Mouse (Mus musculus) heart, postnatal 0 days (tissue): ENCODE results near the gene E330009J07Rik. TPM values are rescaled to one million over a fixed set of nuclear protein-coding genes. Genes with fewer than 3 reads are reported as not detected.

Experiments
- ATAC-seq: fragments of 200-750 bp; cut with Nextera tagmentation; 2 replicates; pipeline ENCODE4 v1.8.0; 2017; ENCODE audit warnings: low read depth, moderate number of reproducible peaks, moderate library complexity; ENCODE audit not compliant: insufficient read depth
- DNase-seq: peaks from one replicate; pipeline ENCODE4 v3.0.0-alpha.2; 2016; ENCODE audit warnings: low spot score
- H3K27ac ChIP-seq: fragments of 300-500 bp; sonication (generic); 2 replicates; pipeline ENCODE4 v1.5.1; 2014; ENCODE audit warnings: low read depth, mild to moderate bottlenecking
- H3K27me3 ChIP-seq: fragments of 300-500 bp; sonication (generic); 2 replicates; pipeline ENCODE4 v1.6.1; 2014; ENCODE audit warnings: low read length, mixed read lengths; ENCODE audit not compliant: control insufficient read depth, insufficient read depth
- H3K36me3 ChIP-seq: fragments of 300-500 bp; sonication (generic); replicated peaks from 2 replicates; pipeline ENCODE4 v1.6.1; 2014; ENCODE audit warnings: low read length, mixed read lengths; ENCODE audit not compliant: control insufficient read depth, insufficient read depth
- H3K4me1 ChIP-seq: fragments of 300-500 bp; sonication (generic); 2 replicates; pipeline ENCODE4 v1.6.1; 2014; ENCODE audit warnings: antibody characterized with exemption; ENCODE audit not compliant: control insufficient read depth, insufficient read depth
- H3K4me2 ChIP-seq: fragments of 300-500 bp; sonication (generic); 2 replicates; pipeline ENCODE4 v1.6.1; 2014; ENCODE audit warnings: low read depth, mild to moderate bottlenecking, low read length, moderate library complexity
- H3K4me3 ChIP-seq: fragments of 300-500 bp; sonication (generic); 2 replicates; pipeline ENCODE4 v1.5.1; 2014; ENCODE audit warnings: low read depth, low read length
- H3K9ac ChIP-seq: fragments of 300-500 bp; sonication (generic); replicated peaks from 2 replicates; pipeline ENCODE4 v1.6.1; 2014; ENCODE audit warnings: low read depth, low read length, mixed read lengths
- H3K9me3 ChIP-seq: fragments of 300-500 bp; sonication (generic); replicated peaks from 2 replicates; pipeline ENCODE4 v1.6.1; 2016; ENCODE audit warnings: low read length; ENCODE audit not compliant: control insufficient read depth
- CTCF ChIP-seq: IDR thresholded peaks from 2 replicates; pipeline ENCODE4 v1.5.1; 2016; ENCODE audit warnings: antibody characterized with exemption, control low read depth, low read depth
- EP300 ChIP-seq: IDR thresholded peaks from 2 replicates; pipeline ENCODE4 v1.6.1; 2016; ENCODE audit warnings: antibody characterized with exemption, low read depth
- WGBS: fragments of 180-500 bp; shearing (Covaris S2); extraction: QIAGEN DNeasy Blood & Tissue Kit; methylation state at CpG from one replicate; pipeline ENCODE4 v1.1.7; 2014; 5-methylcytosine and 5-hydroxymethylcytosine counted together
- polyA plus RNA-seq: library from polyadenylated mRNA; unstranded; fragments of >200 nt; fragmentation: Nextera tagmentation; extraction: Ambion mirVana; gene quantifications from 2 replicates; pipeline ENCODE4 v1.2.1, GENCODE M21; 2015
- total RNA-seq: library from RNA; depleted of rRNA; stranded (reverse); fragments of >200 nt; gene quantifications from 2 replicates; pipeline ENCODE4 v1.2.3, GENCODE M21; 2014; ENCODE audit warnings: low replicate concordance

E330009J07Rik gene
- total and polyA plus RNA-seq, 2 experiments from 2014 or later = 1.1 to 13.7 TPM

- Histone ChIP-seq H3K4me1 (no peaks in the 10 kb centered on the region), H3K36me3 (no peaks in the 10 kb centered on the region), H3K4me2 (no peak overlapping the region), H3K9me3 (no peaks in the 10 kb centered on the region), H3K4me3 (no peak overlapping the region), H3K27ac (no peak overlapping the region), H3K9ac (no peak overlapping the region), H3K27me3 (no peaks in the 10 kb centered on the region)
- DNase-seq = no peak
- TF ChIP-seq CTCF = no peak
- TF ChIP-seq EP300 = no peak
- no peak for ATAC-seq
- WGBS = 87% methylated on average over 6 of the region's 6 CpGs
Observed at GRCm38 (mm10) chr6:40421099-40421498, 14.8 kb downstream of the E330009J07Rik start.

GRCm38 (mm10) chr6:40418386-40418785, 17.5 kb downstream of the E330009J07Rik start:
- Histone ChIP-seq H3K27ac (no peak overlapping the region), H3K36me3 (no peaks in the 10 kb centered on the region), H3K4me2 (no peak overlapping the region), H3K4me1 (no peaks in the 10 kb centered on the region), H3K4me3 (no peak overlapping the region), H3K9ac (no peak overlapping the region), H3K27me3 (no peaks in the 10 kb centered on the region), H3K9me3 (no peaks in the 10 kb centered on the region)
- ATAC-seq (no peak), DNase-seq (no peak)
- TF ChIP-seq EP300 (no peak), CTCF (no peak)
- WGBS = 95% methylated on average over 4 of the region's 4 CpGs

- no peak overlapping the region for H3K27ac ChIP-seq
- no peak overlapping the region for H3K4me2 ChIP-seq
- no peaks in the 10 kb centered on the region for H3K36me3 ChIP-seq
- H3K4me3 ChIP-seq = no peak overlapping the region
- no peak overlapping the region for H3K9ac ChIP-seq
- WGBS = 72% methylated on average over 5 of the region's 5 CpGs
- no peaks in the 10 kb centered on the region for H3K9me3 ChIP-seq
- DNase-seq (no peak), ATAC-seq (no peak)
- TF ChIP-seq EP300 = no peak
- no peak for TF ChIP-seq CTCF
- H3K4me1 ChIP-seq = no peaks in the 10 kb centered on the region
- no peaks in the 10 kb centered on the region for H3K27me3 ChIP-seq
Observed at GRCm38 (mm10) chr6:40415799-40416198, 20.1 kb downstream of the E330009J07Rik start.

GRCm38 (mm10) chr6:40413565-40413964, 22.4 kb downstream of the E330009J07Rik start:
- Histone ChIP-seq H3K9me3 (no peaks in the 10 kb centered on the region), H3K4me3 (no peak overlapping the region), H3K36me3 (no peaks in the 10 kb centered on the region), H3K27ac (no peak overlapping the region), H3K27me3 (no peaks in the 10 kb centered on the region), H3K4me1 (no peaks in the 10 kb centered on the region), H3K9ac (no peak overlapping the region), H3K4me2 (no peak overlapping the region)
- ATAC-seq (no peak), DNase-seq (no peak)
- TF ChIP-seq CTCF (no peak), EP300 (no peak)
- WGBS = 84% methylated on average over 3 of the region's 3 CpGs

GRCm38 (mm10) chr6:40413046-40413445, 22.9 kb downstream of the E330009J07Rik start:
- Histone ChIP-seq H3K9ac (no peak overlapping the region), H3K27ac (no peak overlapping the region), H3K4me2 (no peak overlapping the region), H3K36me3 (no peaks in the 10 kb centered on the region), H3K4me1 (no peaks in the 10 kb centered on the region), H3K4me3 (no peak overlapping the region), H3K9me3 (no peaks in the 10 kb centered on the region), H3K27me3 (no peaks in the 10 kb centered on the region)
- 72% methylated on average over 5 of the region's 5 CpGs for WGBS
- DNase-seq (no peak), ATAC-seq (no peak)
- TF ChIP-seq EP300 = no peak
- TF ChIP-seq CTCF = no peak

DNA sequence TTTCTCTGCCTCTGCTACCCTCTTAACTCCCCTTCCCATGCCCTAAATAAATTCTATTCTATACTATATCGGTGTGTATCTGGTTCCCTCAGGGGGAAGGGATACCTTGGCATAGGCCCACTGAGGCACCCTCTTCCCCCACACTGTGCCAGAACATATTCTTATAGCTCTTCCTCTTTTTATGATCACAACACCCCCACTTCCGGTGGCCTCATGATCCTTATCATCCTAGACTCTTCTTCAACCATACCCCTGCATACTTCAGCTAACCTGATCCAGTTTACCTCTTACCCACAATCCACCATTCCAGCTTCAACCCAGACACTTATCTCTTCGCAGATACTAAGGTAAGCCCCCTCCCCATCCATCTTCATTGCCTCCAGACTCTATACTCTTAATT, 24.9 kb downstream of the E330009J07Rik start:
- TF ChIP-seq EP300 (no peak), CTCF (no peak)
- Histone ChIP-seq H3K4me1 (no peaks in the 10 kb centered on the region), H3K4me3 (no peak overlapping the region), H3K36me3 (no peaks in the 10 kb centered on the region; the same call in 1 of the 2 replicates), H3K4me2 (no peak overlapping the region), H3K27me3 (no peaks in the 10 kb centered on the region), H3K27ac (no peak overlapping the region), H3K9me3 (no peaks in the 10 kb centered on the region), H3K9ac (no peak overlapping the region)
- WGBS = 76% methylated on average over 3 of the region's 3 CpGs
- no peak for ATAC-seq
- no peak for DNase-seq
